Mouse (Mus musculus) ES-Bruce4 (cell line): ENCODE measurements at regions not wholly inside any gene's neighbourhood (a gene's known extent, or its start where the extent isn't known, plus 50 kb on each side); places are given as distances from the start of the nearest gene placed in this dataset.

ENCODE experiments used
- H3K27ac ChIP-seq: 2 replicates; pipeline ENCODE4 v1.5.1; 2012; ENCODE audit warnings: low read length, inconsistent platforms; ENCODE audit not compliant: insufficient read depth
- H3K27me3 ChIP-seq: 2 replicates; pipeline ENCODE4 v1.6.1; 2012; ENCODE audit warnings: mild to moderate bottlenecking, low read length, inconsistent platforms; ENCODE audit not compliant: control insufficient read depth, poor library complexity, insufficient read depth, severe bottlenecking
- H3K36me3 ChIP-seq: 2 replicates; pipeline ENCODE4 v1.6.1; 2012; ENCODE audit warnings: inconsistent platforms, mild to moderate bottlenecking, low read length, moderate library complexity; ENCODE audit not compliant: control insufficient read depth, poor library complexity, insufficient read depth, severe bottlenecking
- H3K4me1 ChIP-seq: one replicate; pipeline ENCODE4 v1.8.1; 2011; ENCODE audit warnings: low read length; ENCODE audit not compliant: control insufficient read depth, insufficient read depth
- H3K4me3 ChIP-seq: 2 replicates; pipeline ENCODE4 v1.5.1; 2011; ENCODE audit warnings: low read depth, mild to moderate bottlenecking, low read length
- H3K9ac ChIP-seq: 2 replicates; pipeline ENCODE4 v1.6.1; 2012; ENCODE audit warnings: low read depth, mild to moderate bottlenecking, inconsistent platforms; ENCODE audit not compliant: poor library complexity, severe bottlenecking
- H3K9me3 ChIP-seq: replicated peaks from 2 replicates; pipeline ENCODE4 v1.6.1; 2012; ENCODE audit warnings: mild to moderate bottlenecking, low read length, inconsistent platforms; ENCODE audit not compliant: control insufficient read depth, poor library complexity, insufficient read depth, severe bottlenecking
- CTCF ChIP-seq: IDR thresholded peaks from one replicate; pipeline ENCODE4 v1.8.1; 2011; ENCODE audit warnings: low read depth, low read length
- EP300 ChIP-seq: IDR thresholded peaks from 2 replicates; pipeline ENCODE4 v1.6.1; 2011; ENCODE audit warnings: low read depth, low read length; ENCODE audit not compliant: insufficient read depth
- POLR2A ChIP-seq: IDR thresholded peaks from one replicate; pipeline ENCODE4 v1.8.1; 2011; ENCODE audit warnings: low read length; ENCODE audit not compliant: insufficient read depth

DNA sequence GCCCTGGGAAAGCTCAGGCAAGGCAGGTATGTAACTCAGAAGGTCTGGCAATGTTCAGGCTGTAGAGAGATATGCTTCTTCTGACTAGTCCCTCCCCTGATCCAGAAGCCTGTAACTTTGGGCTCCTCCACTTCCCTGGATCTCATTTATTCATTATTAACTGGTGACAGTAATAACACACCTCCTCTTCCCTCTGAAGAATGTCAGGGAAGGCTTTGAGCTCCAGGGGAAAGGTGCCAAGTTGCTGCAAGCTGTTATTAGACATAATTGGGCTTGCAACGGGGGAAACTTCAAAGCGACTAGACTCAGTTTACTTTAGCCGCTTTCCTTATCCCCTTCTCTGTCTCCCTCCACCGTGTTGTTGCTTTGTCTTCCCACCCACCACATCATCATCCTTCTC lies 75.6 kb upstream of the Tmprss2 start:
- no peaks in the 10 kb centered on the region for H3K9me3 ChIP-seq
- no peak overlapping the region for H3K27ac ChIP-seq
- TF ChIP-seq POLR2A (no peak), EP300 (no peak), CTCF (no peak)
- H3K36me3 ChIP-seq = no peaks in the 10 kb centered on the region
- no peaks in the 10 kb centered on the region for H3K4me1 ChIP-seq
- no peak overlapping the region for H3K9ac ChIP-seq
- H3K27me3 ChIP-seq = no peaks in the 10 kb centered on the region
- H3K4me3 ChIP-seq = no peak overlapping the region

DNA sequence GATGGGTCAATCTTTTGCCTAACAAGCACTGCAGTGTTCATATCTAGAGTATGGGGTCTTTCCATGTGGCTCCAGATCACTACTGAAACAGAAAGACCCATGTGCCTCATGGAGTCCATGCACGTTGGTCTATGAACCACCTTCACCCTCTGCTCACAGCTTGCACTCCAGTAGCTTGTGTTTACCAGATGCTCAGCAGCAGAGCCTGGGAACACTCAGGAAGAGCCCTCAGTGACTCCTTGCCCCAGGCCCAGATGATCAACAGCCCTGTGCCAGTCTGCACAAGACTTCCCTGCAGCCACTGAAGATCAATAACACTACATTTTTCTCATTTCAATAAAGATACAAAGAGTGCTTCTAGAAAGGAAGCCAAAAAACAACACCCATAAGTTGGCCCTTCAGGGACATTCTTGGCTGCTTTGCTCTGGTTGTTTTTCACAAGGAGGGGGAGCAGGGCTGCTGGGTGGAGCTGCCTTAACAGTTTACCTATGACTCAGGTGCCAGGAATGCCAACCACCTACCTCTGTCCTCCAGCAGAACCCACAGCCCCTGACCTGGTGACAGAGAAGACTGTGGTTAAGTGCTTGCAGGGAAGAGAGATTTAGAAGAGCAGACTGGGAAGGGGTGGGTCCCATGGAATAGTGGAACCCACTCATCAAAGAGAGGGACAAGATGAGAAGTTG lies 74.7 kb upstream of the Tmprss2 start:
- Histone ChIP-seq H3K27ac (no peak overlapping the region), H3K36me3 (no peaks in the 10 kb centered on the region), H3K4me3 (no peak overlapping the region), H3K9me3 (no peaks in the 10 kb centered on the region), H3K27me3 (no peaks in the 10 kb centered on the region), H3K4me1 (no peaks in the 10 kb centered on the region), H3K9ac (no peak overlapping the region)
- no peak for TF ChIP-seq POLR2A
- TF ChIP-seq CTCF = no peak
- TF ChIP-seq EP300 = no peak

DNA sequence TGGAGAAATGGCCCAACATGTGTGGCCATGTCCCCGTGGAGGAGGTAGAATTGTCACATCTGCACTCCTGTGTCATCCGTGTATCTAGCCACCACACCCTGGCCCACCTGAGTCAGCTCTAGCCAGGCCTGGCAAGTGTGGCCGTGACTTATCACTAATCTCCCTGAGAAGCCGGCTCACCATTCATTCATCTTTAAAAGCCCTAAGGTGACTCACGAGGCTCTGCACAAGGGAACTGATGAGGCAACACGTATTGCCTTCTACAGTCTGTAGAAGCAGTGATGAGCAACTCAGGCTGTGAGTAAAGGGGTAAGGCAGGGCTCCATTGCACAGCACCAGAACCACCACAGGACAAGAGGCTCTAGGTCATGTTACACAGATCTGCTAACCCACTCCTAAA lies 70.2 kb upstream of the Tmprss2 start:
- Histone ChIP-seq H3K4me1 (no peaks in the 10 kb centered on the region), H3K9me3 (no peaks in the 10 kb centered on the region), H3K4me3 (no peak overlapping the region), H3K27me3 (no peaks in the 10 kb centered on the region), H3K27ac (no peak overlapping the region), H3K9ac (no peak overlapping the region), H3K36me3 (no peaks in the 10 kb centered on the region)
- TF ChIP-seq EP300 = no peak

DNA sequence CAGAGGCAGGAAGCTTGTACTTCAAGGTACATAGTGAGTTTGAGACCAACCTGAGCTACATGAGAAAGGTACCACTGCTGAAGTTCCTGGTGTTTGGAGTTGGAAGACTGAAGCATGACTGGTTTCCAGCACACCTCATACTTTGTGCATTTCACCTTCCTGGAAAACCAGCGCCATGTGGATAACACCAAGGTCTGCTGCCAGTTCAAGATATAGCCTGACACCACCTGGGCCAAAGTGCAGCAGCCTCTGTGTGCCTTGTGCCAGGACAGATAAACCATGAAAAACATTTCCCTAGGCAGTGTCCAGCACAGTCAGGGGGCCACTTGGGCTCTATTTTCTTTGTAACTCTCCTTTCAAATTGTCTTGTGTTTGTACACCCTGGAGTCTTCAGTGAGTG lies 68.8 kb upstream of the Tmprss2 start:
- H3K4me1 ChIP-seq = no peaks in the 10 kb centered on the region
- H3K9me3 ChIP-seq = no peaks in the 10 kb centered on the region
- no peak overlapping the region for H3K4me3 ChIP-seq
- no peaks in the 10 kb centered on the region for H3K36me3 ChIP-seq
- H3K27me3 ChIP-seq = no peaks in the 10 kb centered on the region
- H3K27ac ChIP-seq = no peak overlapping the region
- no peak overlapping the region for H3K9ac ChIP-seq
- TF ChIP-seq POLR2A (no peak), EP300 (no peak), CTCF (no peak)

DNA sequence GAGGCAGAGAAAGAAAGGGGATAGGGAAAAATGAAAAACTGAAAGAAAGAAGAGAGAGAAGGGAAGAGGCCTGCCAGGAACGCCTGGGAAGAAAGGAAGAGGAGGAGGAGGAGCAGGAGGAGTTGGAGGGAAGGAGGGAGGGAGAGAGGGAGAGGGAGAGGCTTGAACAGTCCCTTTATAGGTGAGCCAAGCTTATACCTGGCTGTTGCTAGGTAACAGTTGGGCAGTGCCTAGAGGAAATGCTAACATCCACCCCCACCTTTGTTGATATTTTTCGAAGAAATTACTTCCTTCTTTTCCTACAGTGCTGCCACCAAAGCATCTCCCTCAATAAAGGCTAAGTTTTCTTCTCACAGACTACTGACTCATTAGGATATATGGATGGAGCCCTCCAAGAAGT lies 68.3 kb upstream of the Tmprss2 start:
- H3K4me3 ChIP-seq = no peak overlapping the region
- H3K9me3 ChIP-seq = no peaks in the 10 kb centered on the region
- H3K36me3 ChIP-seq = no peaks in the 10 kb centered on the region
- no peaks in the 10 kb centered on the region for H3K27me3 ChIP-seq
- TF ChIP-seq CTCF (no peak), EP300 (no peak), POLR2A (no peak)
- no peaks in the 10 kb centered on the region for H3K4me1 ChIP-seq
- H3K27ac ChIP-seq = no peak overlapping the region
- H3K9ac ChIP-seq = no peak overlapping the region

DNA sequence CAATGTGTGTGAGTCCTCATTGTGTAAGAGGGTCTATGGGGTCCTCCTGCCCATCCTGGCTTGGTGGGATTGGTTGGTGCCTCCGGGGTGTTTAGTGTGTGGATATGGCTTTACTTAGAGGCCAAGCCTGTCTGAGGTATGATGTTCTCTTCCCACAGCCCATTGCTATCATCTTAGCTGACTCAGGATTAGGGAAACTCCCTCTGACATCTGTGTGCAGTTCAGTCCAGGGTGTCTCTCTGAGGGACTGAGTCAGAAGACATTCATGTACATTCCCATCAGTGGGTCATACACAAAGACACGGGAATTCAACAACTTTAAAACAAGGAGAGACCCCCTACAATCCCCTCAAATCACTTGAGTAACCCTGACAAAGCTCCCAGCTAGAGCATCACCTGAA lies 66.6 kb upstream of the Tmprss2 start:
- TF ChIP-seq EP300 = no peak
- no peak for TF ChIP-seq POLR2A
- Histone ChIP-seq H3K4me3 (no peak overlapping the region), H3K4me1 (no peaks in the 10 kb centered on the region), H3K9me3 (no peaks in the 10 kb centered on the region), H3K27me3 (no peaks in the 10 kb centered on the region), H3K9ac (no peak overlapping the region), H3K27ac (no peak overlapping the region), H3K36me3 (no peaks in the 10 kb centered on the region)
